Mouse (Mus musculus) spleen, adult 2 months (tissue): Measurements from ENCODE around the gene Ugt3a2. TPM values are rescaled to one million over a fixed set of nuclear protein-coding genes. Genes with fewer than 3 reads are reported as not detected.

Experiments
- DNase-seq, 2 experiments: peaks; one replicate each; pipeline versions ENCODE4 v3.0.0 to v3.0.0-alpha.2; 2012 to 2021; ENCODE audit warnings: low spot score in 2 of 2, low read depth in 1 of 2
- H3K27ac ChIP-seq: fragments of 200-500 bp; 2 replicates; pipeline ENCODE4 v1.5.1; 2012; ENCODE audit warnings: low read length, inconsistent platforms; ENCODE audit not compliant: insufficient read depth
- H3K27me3 ChIP-seq: fragments of 200-500 bp; 2 replicates; pipeline ENCODE4 v1.6.1; 2012; ENCODE audit warnings: mild to moderate bottlenecking, moderate library complexity, low read length, inconsistent platforms; ENCODE audit not compliant: control insufficient read depth, insufficient read depth
- H3K36me3 ChIP-seq: fragments of 200-500 bp; 2 replicates; pipeline ENCODE4 v1.6.1; 2012; ENCODE audit warnings: mild to moderate bottlenecking, low read length, inconsistent platforms; ENCODE audit not compliant: control insufficient read depth, insufficient read depth
- H3K4me1 ChIP-seq: fragments of 200-500 bp; 2 replicates; pipeline ENCODE4 v1.6.1; 2011; ENCODE audit warnings: inconsistent platforms; ENCODE audit not compliant: control insufficient read depth, insufficient read depth, insufficient read length
- H3K4me3 ChIP-seq: fragments of 200-500 bp; 2 replicates; pipeline ENCODE4 v1.5.1; 2011; ENCODE audit warnings: mild to moderate bottlenecking, inconsistent platforms; ENCODE audit not compliant: insufficient read depth, insufficient read length; ENCODE audit errors: extremely low read depth
- CTCF ChIP-seq: fragments of 200-500 bp; IDR thresholded peaks from 2 replicates; pipeline ENCODE4 v1.5.1; 2011; ENCODE audit warnings: mild to moderate bottlenecking, inconsistent platforms; ENCODE audit not compliant: insufficient read depth, insufficient read length, insufficient replicate concordance; ENCODE audit errors: extremely low read depth
- POLR2A ChIP-seq: fragments of 200-500 bp; IDR thresholded peaks from 2 replicates; pipeline ENCODE4 v1.6.1; 2011; ENCODE audit warnings: low read depth, low read length, inconsistent platforms
- WGBS: fragments of 180-500 bp; shearing (Covaris S2); methylation state at CpG from one replicate; pipeline ENCODE4 v1.1.7; 2018; 5-methylcytosine and 5-hydroxymethylcytosine counted together
- polyA plus RNA-seq: library from polyadenylated mRNA; depleted of rRNA; stranded (reverse); fragments of >200 nt; gene quantifications from 2 replicates; pipeline ENCODE4 v1.2.3, GENCODE M21; 2012; rRNA removed

The Ugt3a2 gene
- polyA plus RNA-seq: 0.06 TPM in 1 of 2 replicates, not detected in the other

DNA sequence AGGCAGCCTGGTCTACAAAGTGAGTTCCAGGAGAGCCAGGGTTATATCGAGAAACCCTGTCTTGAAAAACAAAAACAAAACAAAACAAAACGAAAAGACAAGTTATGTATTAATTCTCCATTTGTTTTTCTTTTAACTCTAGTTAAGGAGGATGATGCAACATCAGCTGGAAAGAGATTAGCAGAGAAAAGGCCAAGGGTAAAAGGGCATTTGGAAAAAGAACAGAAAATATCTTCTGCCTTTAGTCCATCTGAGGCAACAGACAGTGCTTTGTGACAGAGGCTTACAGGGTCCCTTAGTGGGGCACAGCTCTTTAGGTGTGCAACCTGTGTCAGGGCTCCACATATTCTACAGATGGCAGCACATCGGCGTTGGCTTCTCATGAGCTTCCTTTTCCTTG is at the start of gene Ugt3a2:
Ugt3a2 (plus strand) TSS at position 210 of the 400 bp plus-strand sequence.
- H3K27me3 ChIP-seq: no peaks in the 10 kb centered on the region
- WGBS: 86% methylated on average over 4 of the region's 4 CpGs
- H3K4me1 ChIP-seq: no peaks in the 10 kb centered on the region
- no peak within 1 kb of the TSS for H3K4me3 ChIP-seq
- no peak for DNase-seq
- no peaks in the 10 kb centered on the region for H3K36me3 ChIP-seq
- no peak for TF ChIP-seq CTCF
- TF ChIP-seq POLR2A: no peak
- no peak within 1 kb of the TSS for H3K27ac ChIP-seq

DNA sequence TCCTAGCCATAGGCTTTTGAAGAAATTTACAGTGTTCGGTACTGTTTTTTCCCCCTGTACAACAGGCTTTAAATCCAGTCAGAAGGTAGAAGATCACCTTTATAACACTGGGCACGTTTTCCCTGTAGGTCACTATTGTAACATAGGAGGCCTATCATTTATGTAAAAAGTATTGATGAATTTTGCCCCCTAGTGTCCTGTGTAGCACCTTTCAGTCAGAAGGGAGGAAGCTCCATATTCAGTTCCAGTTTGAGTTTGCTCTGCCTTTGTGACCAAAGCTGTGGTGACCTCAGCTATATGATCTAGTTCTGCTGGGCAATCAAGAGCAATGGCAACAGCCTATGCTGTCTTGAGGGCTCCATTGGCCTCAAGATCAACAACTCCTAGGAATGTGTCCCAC is 45.7 kb upstream of the Ugt3a2 start:
- no peak for DNase-seq
- WGBS: 66% methylated on average over 2 of the region's 2 CpGs
- Histone ChIP-seq H3K36me3 (no peaks in the 10 kb centered on the region), H3K4me1 (no peaks in the 10 kb centered on the region), H3K4me3 (no peak overlapping the region), H3K27ac (no peak overlapping the region), H3K27me3 (no peaks in the 10 kb centered on the region)
- TF ChIP-seq CTCF: no peak
- TF ChIP-seq POLR2A: no peak

DNA sequence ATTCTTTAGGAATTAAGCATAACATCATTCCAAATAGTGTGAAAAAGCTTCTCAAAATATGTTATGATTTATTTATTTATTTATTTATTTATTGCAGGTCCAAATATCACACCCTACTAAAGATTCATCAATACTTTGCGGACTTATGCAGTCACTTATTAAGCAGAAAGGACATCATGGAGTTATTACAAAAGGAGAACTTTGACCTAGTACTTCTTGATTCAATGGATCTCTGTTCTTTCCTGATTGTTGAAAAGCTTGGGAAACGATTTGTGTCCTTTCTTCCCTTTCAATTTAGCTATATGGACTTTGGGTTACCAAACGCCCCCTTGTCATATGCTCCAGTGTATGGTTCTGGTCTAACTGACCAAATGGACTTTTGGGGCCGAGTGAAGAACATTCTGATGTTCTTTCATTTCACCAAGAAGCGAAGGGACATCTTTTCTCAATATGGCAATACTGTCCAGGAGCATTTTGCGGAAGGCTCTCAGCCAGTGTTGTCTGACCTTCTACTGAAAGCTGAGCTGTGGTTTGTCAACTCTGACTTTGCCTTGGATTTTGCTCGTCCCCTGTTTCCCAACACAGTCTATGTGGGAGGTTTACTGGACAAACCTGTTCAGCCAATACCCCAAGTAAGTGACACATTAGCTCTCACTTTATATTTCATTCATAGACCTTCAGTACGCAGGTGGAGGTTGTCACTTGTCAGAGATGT is 29.2 kb upstream of the Ugt3a2 start:
- WGBS: 80% methylated on average over 8 of the region's 8 CpGs
- Histone ChIP-seq H3K27me3 (no peaks in the 10 kb centered on the region; the same call in 1 of the 2 replicates), H3K4me1 (no peaks in the 10 kb centered on the region), H3K36me3 (no peaks in the 10 kb centered on the region), H3K27ac (no peak overlapping the region), H3K4me3 (no peak overlapping the region)
- DNase-seq: no peak
- TF ChIP-seq CTCF: no peak
- no peak for TF ChIP-seq POLR2A

DNA sequence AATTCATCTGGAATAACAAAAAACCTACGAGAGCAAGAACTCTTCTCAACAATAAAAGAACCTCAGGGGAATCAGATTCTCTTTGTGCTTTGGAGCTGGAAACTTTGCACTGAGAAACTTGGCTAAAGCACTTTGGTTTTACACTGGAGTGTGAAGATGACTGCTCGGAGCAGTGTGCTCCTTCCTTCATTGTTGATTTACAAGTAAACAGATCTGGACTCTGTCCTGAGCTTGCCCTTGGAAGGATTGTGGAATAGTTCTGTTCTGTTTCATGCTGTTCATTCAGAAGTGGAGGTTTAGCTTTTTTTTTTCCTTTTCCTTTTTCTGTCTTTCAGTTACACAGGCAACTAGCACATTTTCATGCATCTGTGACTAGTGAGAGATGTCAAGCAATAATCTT is 754 bp upstream of the Ugt3a2 start:
- DNase-seq: no peak
- no peak for TF ChIP-seq POLR2A
- Histone ChIP-seq H3K4me1 (no peaks in the 10 kb centered on the region), H3K27ac (no peak overlapping the region), H3K27me3 (no peaks in the 10 kb centered on the region), H3K4me3 (no peak overlapping the region), H3K36me3 (no peaks in the 10 kb centered on the region)
- 84% methylated on average over 2 of the region's 2 CpGs for WGBS

DNA sequence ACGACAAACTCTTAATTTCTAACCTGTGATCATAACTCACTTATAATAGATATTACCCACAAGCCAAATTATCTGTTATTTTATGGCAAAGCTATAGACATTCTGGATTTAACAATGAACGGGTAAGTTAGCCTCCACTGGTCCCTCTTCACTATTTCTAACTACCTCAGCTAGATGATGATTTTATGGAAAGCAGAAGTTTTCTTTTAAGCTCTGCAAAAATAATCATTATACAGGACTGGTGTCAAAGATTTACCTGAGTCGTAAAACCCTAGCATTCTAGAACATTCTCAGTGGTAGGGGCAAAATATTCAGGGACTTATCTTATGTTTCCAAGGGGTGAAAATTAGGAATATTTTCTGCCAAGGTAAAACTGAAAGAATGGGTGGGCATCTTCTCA is 1.3 kb downstream of the Ugt3a2 start:
- no peak for DNase-seq
- Histone ChIP-seq H3K4me1 (no peaks in the 10 kb centered on the region), H3K36me3 (no peaks in the 10 kb centered on the region), H3K27ac (no peak overlapping the region), H3K4me3 (no peak overlapping the region), H3K27me3 (no peaks in the 10 kb centered on the region)
- 80% methylated on average over 3 of the region's 3 CpGs for WGBS
- TF ChIP-seq CTCF (no peak), POLR2A (no peak)

DNA sequence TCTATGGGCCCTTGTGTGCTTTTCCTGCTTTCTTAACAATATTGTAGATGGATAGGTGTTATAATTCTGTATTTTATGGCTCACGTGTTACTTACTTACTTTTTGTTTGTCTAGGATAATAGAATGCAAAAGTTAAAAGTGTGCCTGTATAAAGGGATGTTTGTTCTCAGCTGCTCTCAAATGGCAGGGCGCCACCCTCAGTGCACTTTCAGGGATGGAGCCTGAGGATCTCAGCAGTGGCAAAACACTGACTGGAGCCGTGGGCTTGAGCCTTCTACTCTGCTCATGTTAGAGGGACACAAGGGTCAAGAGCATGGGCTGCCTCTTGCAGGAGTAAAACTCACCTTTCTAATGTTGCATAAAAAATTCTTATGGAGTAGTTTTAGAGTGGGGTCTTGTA is 1.7 kb downstream of the Ugt3a2 start:
- Histone ChIP-seq H3K36me3 (no peaks in the 10 kb centered on the region), H3K4me3 (no peak overlapping the region), H3K4me1 (no peaks in the 10 kb centered on the region), H3K27me3 (no peaks in the 10 kb centered on the region), H3K27ac (no peak overlapping the region)
- 83% methylated on average over 3 of the region's 3 CpGs for WGBS
- no peak for TF ChIP-seq POLR2A
- TF ChIP-seq CTCF: no peak
- DNase-seq: no peak

DNA sequence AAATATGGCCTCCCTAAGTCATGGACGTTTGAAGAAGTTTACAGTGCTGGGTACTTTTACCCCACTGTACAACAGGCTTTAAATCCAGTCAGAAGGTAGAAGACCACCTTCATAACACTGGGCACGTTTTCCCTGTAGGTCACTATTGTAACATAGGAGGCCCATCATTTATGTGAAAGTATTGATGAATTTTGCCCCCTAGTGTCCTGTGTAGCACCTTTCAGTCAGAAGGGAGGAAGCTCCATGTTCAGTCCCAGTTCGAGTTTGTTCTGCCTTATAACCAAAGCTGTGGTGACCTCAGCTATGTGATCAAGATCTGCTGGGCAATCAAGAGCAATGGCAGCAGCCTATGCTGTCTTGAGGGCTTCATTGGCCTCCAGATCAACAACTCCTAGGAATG is 13.4 kb downstream of the Ugt3a2 start:
- 42% methylated on average over 3 of the region's 3 CpGs for WGBS
- TF ChIP-seq CTCF (no peak), POLR2A (no peak)
- no peak for DNase-seq
- Histone ChIP-seq H3K4me3 (no peak overlapping the region), H3K27ac (no peak overlapping the region), H3K27me3 (no peaks in the 10 kb centered on the region), H3K36me3 (no peaks in the 10 kb centered on the region), H3K4me1 (no peaks in the 10 kb centered on the region)
